Mouse (Mus musculus) thymus, adult 2 months (tissue): ENCODE measurements at regions not wholly inside any gene's neighbourhood (a gene's known extent, or its start where the extent isn't known, plus 50 kb on each side); places are given as distances from the start of the nearest gene placed in this dataset.

ENCODE experiments used
- DNase-seq: peaks from one replicate; pipeline ENCODE4 v3.0.0; 2021
- H3K27ac ChIP-seq: fragments of 200-500 bp; 2 replicates; pipeline ENCODE4 v1.5.1; 2012; ENCODE audit warnings: low read length, control low read depth; ENCODE audit not compliant: control insufficient read depth, insufficient read depth
- H3K27me3 ChIP-seq: fragments of 200-500 bp; 2 replicates; pipeline ENCODE4 v1.6.1; 2012; ENCODE audit warnings: mild to moderate bottlenecking, low read length, moderate library complexity, mixed read lengths; ENCODE audit not compliant: control insufficient read depth, insufficient read depth
- H3K36me3 ChIP-seq: fragments of 200-500 bp; 2 replicates; pipeline ENCODE4 v1.6.1; 2012; ENCODE audit warnings: mild to moderate bottlenecking, low read length, moderate library complexity; ENCODE audit not compliant: control insufficient read depth, insufficient read depth
- H3K4me1 ChIP-seq: fragments of 200-500 bp; replicated peaks from 2 replicates; pipeline ENCODE4 v1.6.1; 2012; ENCODE audit warnings: low read length; ENCODE audit not compliant: control insufficient read depth, insufficient read depth
- H3K4me3 ChIP-seq: fragments of 200-500 bp; 2 replicates; pipeline ENCODE4 v1.5.1; 2012; ENCODE audit warnings: mild to moderate bottlenecking, low read length, control low read depth, moderate library complexity; ENCODE audit not compliant: control insufficient read depth, insufficient read depth
- CTCF ChIP-seq: fragments of 200-500 bp; IDR thresholded peaks from 2 replicates; pipeline ENCODE4 v1.5.1; 2012; ENCODE audit warnings: mild to moderate bottlenecking, control low read depth, low read length, moderate library complexity, borderline replicate concordance; ENCODE audit not compliant: control insufficient read depth, poor library complexity, insufficient read depth; ENCODE audit errors: extremely low read depth
- POLR2A ChIP-seq: fragments of 200-500 bp; IDR thresholded peaks from 2 replicates; pipeline ENCODE4 v1.6.1; 2012; ENCODE audit warnings: mild to moderate bottlenecking, low read length, control low read depth, moderate library complexity; ENCODE audit not compliant: control insufficient read depth, poor library complexity, insufficient read depth; ENCODE audit errors: extremely low read depth
- WGBS: fragments of 180-500 bp; shearing (Covaris S2); methylation state at CpG from one replicate; pipeline ENCODE4 v1.1.7; 2018; 5-methylcytosine and 5-hydroxymethylcytosine counted together

GRCm38 (mm10) chr2:51015360-51016128, 133.4 kb downstream of the Rnd3 start:
- H3K4me1 ChIP-seq, result no peaks in the 10 kb centered on the region
- TF ChIP-seq POLR2A (no peak), CTCF (no peak)
- H3K4me3 ChIP-seq, result no peak overlapping the region
- H3K36me3 ChIP-seq, result no peaks in the 10 kb centered on the region
- no peak overlapping the region for H3K27ac ChIP-seq
- no peak for DNase-seq
- H3K27me3 ChIP-seq, result no peaks in the 10 kb centered on the region
- WGBS, result 60% methylated on average over 7 of the region's 7 CpGs

- no peak for DNase-seq
- Histone ChIP-seq H3K27me3 (no peaks in the 10 kb centered on the region), H3K4me3 (no peak overlapping the region), H3K36me3 (no peaks in the 10 kb centered on the region), H3K4me1 (no peaks in the 10 kb centered on the region), H3K27ac (no peak overlapping the region)
- TF ChIP-seq CTCF (no peak), POLR2A (no peak)
These were observed 134.7 kb downstream of the Rnd3 start for GRCm38 (mm10) chr2:51014232-51014631.

DNA sequence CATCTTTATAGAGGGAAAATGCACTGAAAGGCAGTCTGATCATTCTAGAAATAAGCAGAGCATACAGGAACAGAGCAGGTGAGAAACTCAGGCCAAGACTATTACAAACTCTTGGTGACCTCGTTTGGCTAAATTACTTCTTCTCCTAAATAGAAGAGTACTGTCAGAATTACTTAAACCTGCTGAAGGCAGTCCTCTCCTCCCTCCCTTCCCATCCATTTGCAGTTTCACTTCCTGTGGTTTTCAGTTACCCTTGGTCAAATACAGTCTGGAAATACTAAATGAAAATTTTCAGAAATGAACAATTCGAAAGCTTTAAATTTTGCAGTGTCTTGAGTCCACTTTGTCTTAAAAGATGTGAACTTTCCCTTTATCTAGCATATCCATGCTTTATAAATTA, 135.8 kb downstream of the Rnd3 start:
- Histone ChIP-seq H3K27me3 (no peaks in the 10 kb centered on the region), H3K4me3 (no peak overlapping the region), H3K27ac (no peak overlapping the region), H3K4me1 (no peaks in the 10 kb centered on the region), H3K36me3 (no peaks in the 10 kb centered on the region)
- WGBS, result 7% methylated on average over 2 of the region's 2 CpGs
- DNase-seq, result no peak
- TF ChIP-seq POLR2A, result no peak
- no peak for TF ChIP-seq CTCF

DNA sequence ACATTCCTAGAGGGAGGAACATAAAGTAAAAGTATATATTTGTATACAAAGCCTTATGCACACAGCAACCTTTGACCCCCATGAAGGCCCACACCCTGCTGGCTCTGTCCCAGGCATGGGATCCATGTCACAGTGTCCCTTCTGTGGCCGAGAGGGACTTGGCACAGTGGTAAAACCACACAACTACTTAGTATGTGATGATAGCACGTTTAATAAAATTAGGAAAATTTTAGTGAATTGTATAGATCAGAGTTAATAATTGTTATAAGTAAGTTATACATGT, 140.7 kb downstream of the Rnd3 start:
- no peak for TF ChIP-seq POLR2A
- no peak for TF ChIP-seq CTCF
- Histone ChIP-seq H3K36me3 (no peaks in the 10 kb centered on the region), H3K4me1 (no peaks in the 10 kb centered on the region), H3K4me3 (no peak overlapping the region), H3K27ac (no peak overlapping the region), H3K27me3 (no peaks in the 10 kb centered on the region)
- WGBS, result 94% methylated on average over 2 of the region's 2 CpGs
- no peak for DNase-seq

GRCm38 (mm10) chr2:51007409-51008250, 141.3 kb downstream of the Rnd3 start:
- Histone ChIP-seq H3K27me3 (no peaks in the 10 kb centered on the region), H3K36me3 (no peaks in the 10 kb centered on the region), H3K4me3 (no peak overlapping the region), H3K4me1 (no peaks in the 10 kb centered on the region), H3K27ac (no peak overlapping the region)
- 92% methylated on average over 11 of the region's 11 CpGs for WGBS
- no peak for TF ChIP-seq POLR2A
- TF ChIP-seq CTCF, result no peak
- no peak for DNase-seq

DNA sequence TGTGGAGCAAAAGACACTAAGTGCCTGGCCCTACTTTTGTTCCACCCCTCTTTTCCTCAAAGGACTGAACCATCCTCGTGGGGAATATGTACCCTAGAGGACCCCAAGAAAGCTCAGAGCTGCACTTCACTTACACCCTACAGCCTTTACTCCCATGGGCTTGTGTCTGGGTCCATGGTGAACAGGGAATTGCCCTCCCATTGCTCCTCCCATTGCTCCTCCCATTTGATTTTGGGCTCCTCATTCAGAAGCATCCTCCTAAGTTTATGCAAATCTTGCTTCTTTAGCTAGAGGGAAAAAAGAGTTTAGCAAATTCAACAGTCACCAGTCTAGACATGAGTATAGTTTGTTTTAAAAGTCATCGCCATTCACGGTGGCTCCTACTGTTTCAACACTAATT, 142.1 kb downstream of the Rnd3 start:
- DNase-seq, result no peak
- Histone ChIP-seq H3K27ac (no peak overlapping the region), H3K27me3 (no peaks in the 10 kb centered on the region), H3K36me3 (no peaks in the 10 kb centered on the region), H3K4me1 (no peaks in the 10 kb centered on the region), H3K4me3 (no peak overlapping the region)
- TF ChIP-seq POLR2A (no peak), CTCF (no peak)
- 85% methylated on average over 3 of the region's 3 CpGs for WGBS
